Mouse (Mus musculus) spleen, postnatal 36 days (tissue): ENCODE measurements around the gene Stim2.

Experiments used
- DNase-seq, 2 experiments: peaks; one replicate each; pipeline ENCODE4 v3.0.0; 2022; ENCODE audit warnings: low spot score in 2 of 2, mixed read lengths in 1 of 2

Gene Stim2

DNA sequence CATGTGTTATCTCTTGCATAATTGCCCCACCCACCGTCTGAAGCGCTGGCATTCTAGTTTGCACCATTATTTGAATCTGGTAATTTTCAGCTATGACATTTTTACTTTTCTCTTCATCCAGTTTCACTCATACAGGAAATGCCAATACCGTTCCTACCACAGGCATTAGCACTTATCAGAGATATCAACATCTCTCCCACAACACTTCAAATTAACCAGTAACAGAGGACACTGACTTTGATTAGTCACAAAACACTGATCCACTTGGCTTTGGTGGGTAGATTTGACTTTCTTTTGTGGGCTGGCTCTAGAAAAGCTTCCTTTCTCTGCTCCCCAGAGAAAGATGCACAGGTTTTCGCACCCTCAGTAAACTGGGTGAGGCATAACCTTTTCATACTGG, 3.7 kb upstream of the Stim2 start:
- no peak for DNase-seq

DNA sequence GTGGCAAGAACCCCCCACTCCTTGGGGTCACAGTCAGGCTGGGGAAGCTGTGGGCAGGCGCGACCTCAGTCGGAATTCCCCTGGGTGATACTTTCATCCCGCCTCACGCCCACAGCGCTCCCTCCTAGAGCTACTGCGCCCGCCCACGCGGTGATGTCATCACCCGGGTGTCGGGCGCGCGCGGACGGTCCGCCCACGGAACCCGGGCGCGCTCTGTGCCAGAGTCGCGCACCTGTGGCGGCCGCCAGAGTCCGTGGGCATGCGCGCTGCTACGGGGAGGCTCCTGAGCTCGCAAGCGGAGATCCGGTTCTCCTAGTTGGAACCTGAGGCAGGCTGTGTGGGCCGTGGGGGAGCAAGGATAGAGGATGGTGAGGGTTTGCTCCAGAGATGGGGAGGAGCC, 3.0 kb upstream of the Stim2 start:
- peak; percentile 89 to 90 for DNase-seq

DNA sequence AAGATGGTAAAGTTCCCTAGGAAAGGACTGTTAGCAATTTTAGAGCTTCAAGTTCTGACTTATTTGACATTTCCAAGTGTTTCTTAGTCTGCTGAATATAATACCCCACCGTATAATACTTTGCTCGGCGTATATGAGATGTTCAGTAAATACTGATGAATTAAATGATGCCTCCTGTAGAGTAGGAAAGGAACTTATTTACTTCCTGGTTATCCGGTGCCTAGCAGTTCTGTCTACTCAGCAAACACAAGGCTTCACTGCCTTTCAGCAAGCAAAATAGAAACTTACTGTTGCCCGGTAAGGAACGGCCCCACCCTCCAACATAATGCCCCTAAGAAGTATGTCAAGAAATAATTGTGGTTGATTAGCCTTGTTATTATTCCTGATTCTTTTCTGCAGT, 1.5 kb upstream of the Stim2 start:
- no peak for DNase-seq

DNA sequence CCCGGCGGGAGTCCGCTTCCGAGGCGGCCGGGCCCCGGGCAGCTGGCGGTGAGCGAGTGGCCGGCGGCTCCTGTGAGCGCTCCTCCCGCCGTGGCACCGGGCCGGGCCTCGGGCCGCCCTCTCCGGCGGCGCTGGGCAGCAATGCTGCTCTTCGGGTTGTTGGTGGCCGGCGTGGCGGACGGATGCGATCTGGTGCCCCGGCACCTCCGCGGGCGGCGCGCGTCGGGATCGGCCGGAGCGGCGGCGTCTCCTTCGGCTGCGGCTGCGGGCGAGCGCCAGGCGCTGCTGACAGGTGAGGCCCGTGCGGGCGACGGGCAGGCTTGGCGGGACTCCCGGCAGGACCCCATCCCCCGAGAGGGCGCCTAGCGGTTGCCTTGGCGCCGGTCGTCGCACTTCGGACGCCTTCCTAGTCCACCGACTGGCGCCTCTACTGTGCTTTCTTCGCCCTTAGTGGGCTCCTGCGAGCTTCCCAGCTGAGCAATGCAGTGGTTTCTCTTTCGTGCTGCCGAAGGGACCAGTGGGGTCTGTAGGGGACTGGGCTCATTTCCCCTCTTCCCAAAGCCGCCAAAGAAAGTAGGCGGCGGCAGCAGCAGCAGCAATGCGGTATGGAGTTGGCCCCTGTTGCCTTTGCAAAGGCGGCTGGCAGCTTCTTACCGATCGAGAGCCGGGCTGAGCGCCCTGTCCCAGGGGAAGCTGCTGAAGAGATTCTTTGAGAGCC, 603 bp downstream of the Stim2 start:
- peak; percentile 52 to 56 for DNase-seq

DNA sequence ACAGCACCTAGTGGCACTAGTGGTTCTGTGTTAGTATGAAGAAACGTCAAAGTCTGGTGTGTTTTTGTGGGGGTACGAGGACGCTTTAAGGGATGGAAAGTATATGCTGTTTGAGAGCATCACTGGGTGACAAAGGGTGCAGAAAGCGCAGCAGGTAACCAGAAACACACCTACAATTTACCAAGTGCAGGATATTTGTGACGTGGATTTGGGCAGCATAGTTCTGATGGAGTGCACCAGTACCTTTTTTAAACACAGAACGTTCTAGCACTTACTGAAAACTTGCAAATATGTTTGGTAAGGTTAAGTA, 1.1 kb downstream of the Stim2 start:
- no peak for DNase-seq

DNA sequence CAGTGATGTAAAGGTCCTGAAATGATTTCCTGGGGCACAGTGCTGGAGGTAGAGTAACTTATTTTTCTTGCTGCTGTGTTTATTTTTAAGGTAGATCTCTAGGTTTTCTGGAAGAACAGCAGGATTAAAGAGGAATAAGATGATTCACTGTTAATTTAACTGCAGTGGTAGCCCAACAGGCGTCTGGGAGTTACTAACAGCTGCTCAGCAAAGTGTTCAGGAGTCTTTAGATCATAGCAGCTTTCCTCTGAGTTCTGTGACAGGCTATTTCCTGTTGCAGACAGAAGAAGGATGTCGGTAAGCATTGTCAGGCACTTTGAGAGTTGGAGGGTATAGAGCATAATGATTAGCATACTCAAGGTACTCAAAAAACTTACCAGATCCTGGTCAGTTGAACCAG, 1.5 kb downstream of the Stim2 start:
- no peak for DNase-seq

DNA sequence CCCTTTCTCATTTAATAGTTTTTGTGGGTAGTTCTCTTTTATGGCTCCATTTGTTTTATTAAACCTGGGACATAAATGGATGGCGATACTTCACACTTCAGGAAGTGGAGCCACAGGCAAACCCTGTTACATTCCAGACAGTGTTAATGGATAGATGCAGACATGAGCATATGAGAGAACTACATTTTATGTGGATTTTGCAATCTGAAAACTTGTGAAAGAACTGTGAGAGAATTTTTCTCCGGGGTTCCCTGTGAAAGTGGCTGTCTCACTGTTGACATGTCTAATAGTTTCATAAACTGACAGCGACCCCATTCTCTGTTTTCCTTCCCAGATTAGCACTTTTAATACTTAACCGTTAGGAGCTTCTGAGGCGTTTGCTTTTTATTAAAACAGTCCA, 2.7 kb downstream of the Stim2 start:
- DNase-seq: no peak

DNA sequence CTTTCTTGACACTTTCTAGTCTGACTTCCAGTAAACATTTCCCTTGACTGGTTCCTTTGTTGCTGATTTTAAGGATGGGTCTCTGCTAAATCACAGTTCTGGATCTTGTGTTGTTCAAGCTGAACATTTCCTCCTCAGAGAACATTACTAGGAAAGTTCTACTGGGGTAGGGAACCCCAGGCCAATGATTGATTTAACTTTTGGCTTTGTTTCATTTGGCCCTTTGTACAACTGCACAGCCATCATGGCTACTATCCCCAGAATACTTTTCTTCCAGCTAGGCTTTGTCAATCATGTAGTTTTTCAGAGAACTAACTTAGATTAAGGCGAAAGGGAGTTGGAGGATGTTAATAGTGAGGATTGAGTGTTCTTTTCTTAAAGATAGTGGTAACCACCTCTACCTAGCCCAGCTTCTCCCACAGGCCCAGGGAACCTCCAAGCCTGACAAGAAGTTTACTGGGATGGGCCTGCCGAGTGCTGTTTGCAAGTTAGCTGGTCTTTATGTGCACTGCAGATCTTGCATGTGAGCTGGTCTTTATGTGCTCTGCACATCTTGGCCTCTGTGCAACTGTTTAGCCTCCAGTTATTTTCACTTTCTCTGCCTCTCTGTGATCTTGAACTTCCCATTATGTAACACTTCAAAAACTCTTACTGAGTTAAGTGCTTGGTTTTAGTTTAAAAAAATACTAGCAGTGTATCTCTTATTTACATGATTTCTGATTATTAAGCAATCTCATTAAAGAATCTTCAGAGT, 7.0 kb downstream of the Stim2 start:
- no peak for DNase-seq

DNA sequence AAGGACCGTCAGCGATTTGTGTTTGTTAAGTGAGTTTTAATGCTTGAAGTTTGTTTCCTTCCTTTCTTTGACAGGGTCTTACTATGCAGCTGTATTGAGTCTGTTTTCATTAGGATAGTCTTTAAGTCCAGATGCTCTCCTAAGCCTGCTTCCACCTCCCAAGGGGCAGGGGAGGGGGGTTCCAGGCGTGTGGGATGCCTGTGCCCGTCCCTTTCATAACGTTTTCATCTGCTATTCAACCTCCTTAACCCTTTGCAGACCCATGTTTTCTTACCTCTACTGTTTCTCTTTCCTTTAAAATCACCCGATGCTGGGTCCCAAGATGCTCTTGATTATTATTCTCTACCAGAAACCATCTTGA, 7.5 kb downstream of the Stim2 start:
- DNase-seq: no peak

DNA sequence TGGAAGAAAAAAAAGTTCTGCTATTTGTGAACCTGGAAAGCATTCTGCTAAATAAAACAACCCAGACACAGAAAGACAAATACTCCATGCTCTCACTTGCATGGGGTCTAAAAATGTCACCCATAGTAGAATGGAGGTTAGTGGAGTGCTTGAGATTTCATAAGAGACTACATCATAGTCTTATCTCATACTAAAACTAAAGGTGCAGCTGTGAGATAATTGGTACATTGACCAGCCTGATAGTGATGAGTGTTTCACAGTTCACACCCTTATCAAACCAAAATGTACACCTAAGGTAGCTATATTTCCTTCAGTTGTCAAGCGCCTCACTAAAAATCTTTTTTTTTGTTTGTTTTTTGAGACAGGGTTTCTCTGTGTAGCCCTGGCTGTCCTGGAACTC, 8.5 kb downstream of the Stim2 start:
- DNase-seq: no peak

DNA sequence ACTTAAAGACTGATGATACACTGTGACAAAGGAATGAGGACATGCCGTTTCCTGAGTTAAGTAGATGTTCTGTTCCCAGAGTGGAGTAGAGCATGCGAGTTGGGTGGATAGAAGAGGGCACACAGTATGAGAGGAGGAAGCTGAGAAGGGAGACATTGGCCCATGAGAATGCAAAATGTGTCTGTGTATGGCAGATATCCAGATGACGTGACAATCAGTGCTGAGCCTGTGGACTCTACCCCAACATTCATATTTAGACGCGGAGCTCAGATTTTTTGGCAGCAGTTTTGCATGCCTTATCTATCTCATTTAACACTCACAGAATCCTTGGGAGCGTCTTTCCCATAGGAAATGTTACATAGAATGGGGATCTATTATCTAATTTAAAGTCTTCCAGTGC, 9.3 kb downstream of the Stim2 start:
- no peak for DNase-seq

DNA sequence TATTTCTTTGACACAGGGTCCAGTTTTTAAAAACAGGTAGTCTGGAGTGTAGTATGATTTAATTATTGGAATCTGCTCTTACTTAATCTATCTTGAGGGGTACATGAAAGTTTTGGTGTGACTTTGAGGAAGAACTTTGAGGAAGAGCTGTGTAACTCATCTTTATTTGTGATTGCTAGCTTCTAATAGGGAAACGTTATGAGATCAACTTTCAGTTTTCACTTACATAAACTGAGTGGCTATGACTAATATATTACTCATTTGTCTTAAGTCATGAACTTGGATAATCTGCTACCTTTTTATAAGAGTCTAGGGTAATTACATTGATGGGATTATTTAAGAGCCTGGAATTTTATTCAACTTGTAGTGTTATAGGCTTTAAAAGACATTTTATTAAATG, 15.0 kb downstream of the Stim2 start:
- no peak for DNase-seq

DNA sequence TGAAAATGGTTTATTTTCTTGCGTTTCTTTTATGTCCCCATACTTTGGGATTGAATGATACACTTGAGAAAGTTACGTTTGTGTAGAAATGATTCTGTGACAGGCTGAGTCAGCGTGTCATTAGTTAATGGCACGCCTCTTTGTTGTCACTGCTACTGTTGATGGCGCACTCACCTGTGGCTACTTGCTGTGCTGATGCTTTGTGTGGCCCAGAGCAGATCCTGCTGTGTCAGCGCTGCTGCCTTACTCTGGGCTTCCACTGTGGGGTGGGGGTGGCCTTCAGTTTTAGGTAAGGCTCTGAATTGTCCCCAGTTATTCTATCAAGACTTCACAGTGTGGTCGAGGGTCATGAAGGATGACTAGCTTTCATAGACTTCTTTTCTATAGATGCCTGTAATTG, 18.8 kb downstream of the Stim2 start:
- DNase-seq: no peak

DNA sequence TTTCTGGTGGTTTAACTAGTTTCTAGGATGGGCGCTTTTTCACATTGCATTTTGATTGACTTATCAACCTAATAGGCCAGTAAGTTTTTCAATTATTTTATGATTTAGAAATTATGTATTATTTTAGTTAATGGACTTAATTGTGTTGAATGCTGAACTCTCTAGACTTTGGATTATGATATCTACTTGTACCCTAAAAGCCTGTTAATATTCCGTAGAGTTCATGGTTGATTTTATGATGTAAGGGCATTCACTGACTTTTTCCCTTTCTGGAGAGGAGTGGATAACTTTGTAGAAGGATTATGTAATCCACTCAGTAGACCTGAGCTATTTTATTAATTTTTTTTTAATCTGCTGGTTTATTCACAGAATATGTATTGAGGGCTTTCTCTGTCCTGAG, 20.6 kb downstream of the Stim2 start:
- DNase-seq: no peak

DNA sequence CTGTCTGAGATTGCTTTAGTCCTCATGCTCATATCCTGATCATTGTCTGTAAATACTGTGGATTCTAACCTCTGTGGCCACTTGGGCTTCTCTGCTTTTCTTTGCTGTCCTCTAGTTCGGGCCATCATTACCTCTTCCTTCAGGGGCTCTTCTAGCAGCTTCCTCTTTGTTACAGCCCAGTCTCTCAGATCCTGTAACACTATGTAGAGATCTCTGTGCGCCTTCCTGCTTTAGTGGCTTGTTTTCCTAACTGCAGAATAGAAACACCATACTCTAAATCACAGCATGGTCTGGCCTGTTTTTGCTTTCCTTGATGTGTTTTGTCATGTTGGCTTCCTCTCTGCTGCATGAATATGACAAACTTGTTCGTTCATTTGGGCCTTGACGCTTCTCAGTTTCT, 21.2 kb downstream of the Stim2 start:
- peak in 1 of 2 experiments; percentile 14 for DNase-seq

DNA sequence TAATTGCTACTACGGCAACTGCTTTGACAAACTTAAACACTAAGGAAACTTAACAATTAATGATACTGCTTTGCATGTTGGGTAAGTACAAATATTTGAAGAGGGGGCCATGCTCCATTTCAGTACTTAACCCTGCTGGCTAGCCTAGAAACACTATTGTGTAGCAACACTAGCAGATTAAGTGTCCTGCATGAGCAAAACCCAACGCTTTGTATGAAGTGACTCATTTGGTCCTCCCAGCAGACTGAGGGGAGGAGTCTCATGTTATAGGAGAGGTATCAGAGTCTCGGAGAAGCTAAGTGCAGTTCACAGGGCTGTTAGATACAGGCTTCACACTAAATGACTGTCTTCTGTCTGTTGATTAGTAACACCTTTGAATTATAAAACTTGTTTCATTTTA, 26.3 kb downstream of the Stim2 start:
- no peak for DNase-seq

DNA sequence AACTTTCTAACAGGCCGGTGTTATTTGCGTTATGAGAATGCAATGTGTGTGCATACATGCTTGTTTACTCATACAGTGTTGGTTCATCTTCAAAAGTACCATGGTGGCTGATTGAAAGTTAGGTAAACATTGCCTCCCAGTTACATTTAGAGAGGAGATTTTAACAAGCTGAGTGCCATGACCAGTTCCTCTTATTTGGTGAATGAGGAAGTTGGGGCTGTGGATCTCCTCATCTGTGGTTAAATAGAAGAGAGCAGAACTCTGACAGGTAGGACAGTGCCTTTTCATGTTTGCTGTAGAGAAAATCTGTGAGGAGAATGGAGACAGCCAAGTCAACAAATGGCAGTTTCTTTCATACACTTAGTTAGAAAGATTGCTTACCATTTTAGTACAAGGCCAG, 27.3 kb downstream of the Stim2 start:
- DNase-seq: peak; percentile 56 to 74

DNA sequence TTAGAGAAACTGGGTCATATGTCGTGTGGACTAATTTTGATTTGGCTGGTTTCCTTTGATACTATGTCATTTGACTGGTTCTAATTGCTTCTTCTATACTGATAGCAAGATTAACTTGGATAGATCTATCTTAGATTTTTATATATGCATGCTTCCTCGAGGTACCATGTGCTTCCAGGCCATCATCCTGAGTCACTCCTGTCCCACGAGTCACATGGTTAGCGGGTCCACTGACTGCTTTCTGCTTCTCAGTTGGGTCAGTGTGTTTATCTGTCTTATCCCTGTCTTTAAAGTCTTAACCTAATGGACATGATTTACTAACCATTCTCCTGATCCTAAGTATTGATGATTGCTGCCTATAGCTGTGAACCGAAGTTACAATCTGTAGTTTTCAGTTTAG, 34.9 kb downstream of the Stim2 start:
- no peak for DNase-seq

DNA sequence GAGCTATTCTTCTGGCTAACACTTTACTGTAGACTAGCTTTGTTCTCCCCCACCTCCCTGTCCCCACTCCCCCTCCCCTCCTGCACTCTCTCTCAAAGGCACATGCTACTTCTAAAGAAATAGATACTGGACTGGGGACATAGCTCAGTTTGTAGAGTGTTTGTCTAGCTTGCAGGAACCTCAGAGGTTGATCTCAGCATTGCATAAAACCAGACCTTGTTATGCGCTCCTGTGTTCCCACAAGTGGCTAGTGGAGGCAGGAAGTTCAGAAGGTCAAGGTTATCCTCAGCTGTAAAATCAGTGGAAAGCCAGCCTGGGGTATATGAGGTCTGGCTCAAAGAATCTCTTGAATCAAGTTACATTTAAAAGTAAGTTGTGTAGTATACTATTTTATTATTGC, 36.4 kb downstream of the Stim2 start:
- DNase-seq: no peak

DNA sequence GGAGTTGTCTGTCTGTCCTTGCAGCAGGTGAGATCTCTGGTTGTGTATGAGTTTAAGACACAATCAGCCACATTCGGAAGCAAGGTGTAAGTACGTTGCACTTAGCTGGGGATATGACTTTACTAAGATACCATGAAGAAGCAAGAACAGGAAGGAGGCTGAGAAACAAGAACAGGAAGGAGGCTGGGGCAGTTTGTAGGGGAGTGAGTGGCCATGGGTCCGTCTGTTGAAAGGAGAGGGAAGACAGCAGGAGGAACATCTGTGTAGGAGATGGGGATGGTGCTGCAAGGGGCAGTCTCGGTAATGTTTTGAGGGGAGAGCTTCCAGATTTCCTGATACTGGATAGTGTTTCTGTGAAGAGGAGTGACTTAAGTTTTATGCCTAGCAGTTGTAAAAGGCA, 40.3 kb downstream of the Stim2 start:
- no peak for DNase-seq

DNA sequence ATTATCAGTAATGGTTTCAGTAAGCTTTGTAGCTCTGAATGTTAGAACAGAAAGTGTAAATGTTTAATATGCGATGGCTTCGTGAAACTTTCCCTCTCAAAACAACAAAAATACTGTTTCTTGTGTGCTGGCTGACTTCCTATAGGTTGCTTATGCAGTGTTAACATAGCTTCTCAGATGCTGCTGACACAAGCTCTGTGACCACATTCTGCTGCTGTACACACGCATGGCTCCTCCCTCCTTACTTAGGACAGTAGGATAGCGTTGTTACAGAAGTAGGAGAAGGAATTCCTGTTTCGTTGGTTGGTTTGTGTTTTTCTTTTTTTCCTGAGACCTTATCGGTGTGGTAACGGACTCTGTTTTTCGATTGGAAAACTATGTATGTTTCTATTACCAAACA, 42.2 kb downstream of the Stim2 start:
- DNase-seq: no peak

DNA sequence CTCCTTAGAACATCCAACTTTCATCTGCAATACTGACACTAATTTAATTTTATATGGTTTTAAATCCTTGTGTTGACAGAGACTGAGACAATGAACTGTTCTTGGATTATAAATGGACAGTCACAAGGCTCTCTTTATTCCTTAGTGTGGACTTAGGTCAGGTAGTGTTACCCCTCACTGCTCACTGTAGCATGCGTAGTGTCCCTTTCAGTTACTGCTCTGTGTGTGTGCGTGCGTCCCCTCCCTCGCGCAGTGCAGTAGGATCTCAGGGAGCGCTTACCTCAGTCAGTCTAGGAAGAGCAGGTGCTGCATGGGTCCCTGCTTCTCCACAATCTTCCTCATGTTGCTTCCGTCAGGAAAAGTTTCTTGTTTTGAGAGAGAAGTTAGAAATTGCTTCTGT, 43.7 kb downstream of the Stim2 start:
- DNase-seq: no peak

DNA sequence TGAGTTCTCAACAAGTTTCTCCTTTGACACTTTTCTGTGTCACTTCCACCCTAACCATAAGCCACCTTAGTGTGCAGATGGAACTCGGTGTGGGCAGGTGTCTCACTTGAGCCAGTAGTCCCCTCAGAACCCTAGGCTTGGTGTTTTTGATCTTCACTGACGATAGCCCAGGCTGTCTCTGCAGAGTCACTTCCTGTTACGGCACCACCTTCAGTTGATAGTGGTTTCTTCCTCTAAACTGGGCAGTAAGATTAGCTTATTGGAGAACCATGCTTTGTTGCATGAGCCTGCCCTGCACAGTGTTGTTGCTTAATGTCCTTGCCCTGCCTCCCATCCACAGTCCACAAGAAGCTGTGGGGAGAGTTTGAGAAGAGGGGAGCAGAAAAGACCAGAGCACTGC, 47.2 kb downstream of the Stim2 start:
- DNase-seq: peak; percentile 36 to 44

DNA sequence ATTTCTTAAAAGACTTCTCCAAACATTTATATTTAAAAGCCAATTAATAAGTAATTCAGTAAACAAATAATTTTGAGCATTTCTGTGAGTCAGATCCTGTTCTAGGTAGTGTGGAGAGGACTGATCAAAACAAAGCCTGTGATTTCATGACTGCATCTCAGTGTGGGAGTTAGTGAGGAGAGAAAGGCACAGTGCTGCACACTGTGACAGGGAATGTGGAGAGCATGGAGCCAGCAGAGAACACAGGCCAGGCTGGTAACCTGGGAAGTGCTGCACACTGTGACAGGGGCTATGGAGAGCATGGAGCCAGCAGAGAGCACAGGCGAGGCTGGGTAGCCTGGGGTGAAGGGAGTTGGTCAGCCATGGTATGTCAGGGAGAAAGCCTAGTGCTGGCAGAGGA, 48.1 kb downstream of the Stim2 start:
- DNase-seq: no peak
